Mouse (Mus musculus): ENCODE results near the gene Maml2. TPM values are rescaled to one million over a fixed set of nuclear protein-coding genes. Genes with fewer than 3 reads are reported as not detected.

Gene Maml2
- polyA plus RNA-seq, 1 experiment from 2014 or later = 9.3 TPM

DNA sequence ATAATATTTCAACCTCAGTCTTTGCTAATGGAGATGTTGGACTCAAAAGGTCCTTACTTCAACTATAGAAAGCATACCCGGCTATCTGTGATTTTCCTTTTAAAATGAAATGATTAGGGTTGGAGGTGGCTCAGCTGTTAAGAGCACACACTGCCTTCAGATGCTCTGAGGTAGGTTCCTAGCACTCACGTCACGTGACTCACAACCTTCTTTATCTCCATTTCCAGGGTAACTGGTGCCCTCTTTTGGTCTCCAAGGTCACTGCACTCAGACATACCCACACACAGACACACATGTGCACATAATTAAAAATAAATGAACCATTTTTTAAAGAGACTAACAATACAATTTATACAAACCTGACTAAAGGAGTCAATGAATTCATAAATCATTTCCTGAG is 275.1 kb downstream of the Maml2 start:
- H3K27me3 ChIP-seq = no peaks in the 10 kb centered on the region
- H3K4me2 ChIP-seq (replicated peaks) = no peak overlapping the region
- H3K9me3 ChIP-seq = no peaks in the 10 kb centered on the region
- no peaks in the 10 kb centered on the region for H3K36me3 ChIP-seq
- 95% methylated on average over 3 of the region's 3 CpGs for WGBS
- H3K4me3 ChIP-seq = no peak overlapping the region
- H3K27ac ChIP-seq (replicated peaks) = no peak overlapping the region
- peaks cover 7% of the 10 kb centered on the region; the same call in 1 of the 2 replicates for H3K4me1 ChIP-seq
- no peak for ATAC-seq (replicated peaks)
- H3K9ac ChIP-seq (replicated peaks) = no peak overlapping the region

DNA sequence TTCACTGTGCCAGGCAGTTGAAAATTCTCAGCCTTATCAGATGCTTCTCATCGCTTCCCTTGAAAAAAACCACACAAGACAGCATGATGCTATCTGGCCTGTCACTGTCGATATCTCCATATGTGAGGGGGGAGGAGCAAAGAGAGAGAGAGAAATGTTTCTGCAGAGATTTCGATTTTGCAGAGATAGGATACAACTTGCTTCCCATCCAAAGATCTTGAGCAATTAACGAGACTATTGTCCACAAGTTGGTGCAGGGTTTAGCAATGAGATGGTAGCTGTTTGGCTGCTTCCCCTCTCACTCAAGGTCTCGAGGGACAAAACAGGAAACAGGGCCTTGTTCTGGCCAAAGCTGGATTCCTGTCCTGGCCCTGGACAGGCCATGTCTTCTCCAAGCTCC is 276.3 kb downstream of the Maml2 start:
- Histone ChIP-seq H3K36me3 (no peaks in the 10 kb centered on the region), H3K4me2 (replicated peaks) (no peak overlapping the region), H3K27me3 (no peaks in the 10 kb centered on the region), H3K9me3 (no peaks in the 10 kb centered on the region), H3K27ac (replicated peaks) (no peak overlapping the region), H3K4me3 (no peak overlapping the region), H3K9ac (replicated peaks) (no peak overlapping the region), H3K4me1 (peaks cover 7% of the 10 kb centered on the region; the same call in 1 of the 2 replicates)
- no peak for ATAC-seq (replicated peaks)
- WGBS = 72% methylated on average over 5 of the region's 5 CpGs

DNA sequence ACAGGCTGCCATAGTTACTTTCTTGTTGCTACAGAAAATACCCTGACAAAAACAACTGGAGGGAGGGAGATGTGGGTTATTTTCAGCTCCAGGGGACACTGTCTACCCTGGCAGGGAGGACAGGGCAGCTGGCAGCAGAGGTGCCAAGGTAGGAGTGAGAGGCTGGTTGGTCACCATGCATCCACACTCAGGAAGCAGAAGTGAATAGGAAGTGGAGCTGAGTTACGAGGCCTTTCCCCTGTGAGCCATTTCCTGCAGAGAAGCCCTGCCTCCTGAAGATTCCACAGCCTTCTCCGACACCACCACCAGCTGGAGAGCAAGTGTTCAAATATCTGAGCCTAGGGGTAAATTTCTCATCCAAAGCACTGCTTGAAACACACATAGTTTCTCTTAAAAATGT is 277.2 kb downstream of the Maml2 start:
- 80% methylated on average over 2 of the region's 2 CpGs for WGBS
- Histone ChIP-seq H3K36me3 (no peaks in the 10 kb centered on the region), H3K27ac (replicated peaks) (no peak overlapping the region), H3K4me3 (no peak overlapping the region), H3K9ac (replicated peaks) (no peak overlapping the region), H3K27me3 (no peaks in the 10 kb centered on the region), H3K9me3 (no peaks in the 10 kb centered on the region), H3K4me1 (peaks cover 7% of the 10 kb centered on the region; the same call in 1 of the 2 replicates), H3K4me2 (replicated peaks) (no peak overlapping the region)
- ATAC-seq (replicated peaks) = no peak

DNA sequence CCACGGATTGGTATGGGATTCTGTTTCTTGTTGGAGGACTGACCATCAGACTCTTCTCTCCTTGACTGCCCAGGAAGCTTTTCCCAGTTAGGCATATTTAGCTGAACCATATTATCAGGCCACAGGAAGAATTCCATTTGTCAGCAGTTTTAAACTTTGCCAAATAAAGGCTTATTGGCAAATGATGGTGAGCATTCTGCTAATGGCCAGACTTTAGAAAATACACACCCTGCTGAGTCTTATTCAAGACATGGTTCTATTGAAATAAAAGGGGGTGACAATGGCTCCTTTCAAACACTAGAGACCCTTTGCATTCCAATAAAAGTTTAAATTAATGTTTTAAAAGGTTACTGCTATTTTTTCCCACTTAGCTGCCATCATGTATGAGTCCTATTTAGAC is 279.4 kb downstream of the Maml2 start:
- Histone ChIP-seq H3K4me1 (peaks cover 7% of the 10 kb centered on the region; the same call in 1 of the 2 replicates), H3K36me3 (no peaks in the 10 kb centered on the region), H3K4me2 (replicated peaks) (no peak overlapping the region), H3K27me3 (no peaks in the 10 kb centered on the region), H3K27ac (replicated peaks) (no peak overlapping the region), H3K4me3 (no peak overlapping the region), H3K9me3 (no peaks in the 10 kb centered on the region), H3K9ac (replicated peaks) (no peak overlapping the region)
- 45% methylated on average over 1 of the region's 1 CpGs for WGBS
- ATAC-seq (replicated peaks) = no peak

DNA sequence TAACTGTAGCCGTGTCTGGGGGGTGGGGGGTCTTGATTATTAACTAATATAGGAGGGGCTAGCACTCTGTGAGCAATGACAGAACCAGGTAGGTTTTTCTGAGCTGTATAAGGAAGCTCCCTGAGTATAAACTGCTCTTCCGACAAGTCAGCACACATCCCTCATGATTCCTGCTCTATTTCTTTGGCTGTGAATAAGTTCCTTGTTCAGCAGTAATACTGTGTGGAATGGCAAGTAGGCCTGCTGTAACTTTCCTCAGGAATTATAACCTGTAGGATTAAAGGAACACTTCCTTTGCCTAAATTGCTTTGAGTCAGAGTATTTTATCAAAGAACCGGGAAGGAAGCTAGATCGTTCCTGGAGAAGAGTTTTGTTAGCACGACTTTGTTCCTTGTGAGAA is 283.4 kb downstream of the Maml2 start:
- H3K27me3 ChIP-seq = no peaks in the 10 kb centered on the region
- no peaks in the 10 kb centered on the region for H3K36me3 ChIP-seq
- H3K4me2 ChIP-seq (replicated peaks) = no peak overlapping the region
- H3K9ac ChIP-seq (replicated peaks) = no peak overlapping the region
- H3K4me3 ChIP-seq = no peak overlapping the region
- H3K9me3 ChIP-seq = no peaks in the 10 kb centered on the region
- 88% methylated on average over 5 of the region's 5 CpGs for WGBS
- H3K27ac ChIP-seq (replicated peaks) = no peak overlapping the region
- H3K4me1 ChIP-seq = peaks cover 22% of the 10 kb centered on the region
- no peak for ATAC-seq (replicated peaks)

DNA sequence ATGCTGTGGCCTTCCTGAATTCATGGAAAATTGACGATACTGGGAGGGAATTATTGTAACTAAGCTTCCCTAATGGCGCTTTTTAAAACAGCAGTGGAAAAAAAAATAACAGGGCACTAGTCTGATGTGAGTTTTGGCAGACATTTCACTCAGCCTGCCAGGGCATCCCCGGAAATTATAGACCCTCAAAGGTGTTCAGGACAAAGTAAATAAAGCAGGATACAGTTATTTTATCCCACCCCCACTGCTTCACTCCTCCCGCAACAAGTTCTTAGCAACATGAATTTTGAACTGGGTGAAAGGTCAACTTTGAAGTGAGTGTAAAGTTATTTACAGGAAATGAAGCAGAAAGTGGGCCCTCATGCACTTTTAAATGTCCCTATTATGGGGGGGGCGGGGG is 286.2 kb downstream of the Maml2 start:
- no peak overlapping the region for H3K9ac ChIP-seq (replicated peaks)

DNA sequence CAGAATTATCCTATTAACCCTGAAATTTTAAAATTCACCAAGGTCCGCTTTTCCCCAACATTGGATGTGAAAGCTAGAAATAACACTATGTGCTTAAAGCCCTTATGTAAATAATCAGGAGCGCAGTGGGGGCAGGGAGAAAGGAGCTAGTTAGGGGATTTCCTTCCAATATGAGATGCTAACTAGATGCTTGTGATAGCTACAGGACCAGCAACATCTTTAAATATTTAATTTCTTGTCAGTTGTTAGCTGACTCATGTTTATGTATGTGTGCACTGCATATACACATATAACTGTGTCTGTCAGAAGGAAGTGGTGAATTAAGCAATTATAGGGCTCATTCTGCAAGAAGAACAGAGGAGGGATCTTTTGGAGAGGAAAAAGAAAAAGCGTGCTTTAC is 286.7 kb downstream of the Maml2 start:
- 86% methylated on average over 3 of the region's 3 CpGs for WGBS
- no peak overlapping the region for H3K9ac ChIP-seq (replicated peaks)
- no peak overlapping the region for H3K4me2 ChIP-seq (replicated peaks)
- H3K9me3 ChIP-seq = no peaks in the 10 kb centered on the region
- no peak overlapping the region for H3K27ac ChIP-seq (replicated peaks)
- no peak overlapping the region for H3K4me3 ChIP-seq
- peak; percentile 61; the same call in 1 of the 2 replicates for ATAC-seq (replicated peaks)
- H3K27me3 ChIP-seq = no peaks in the 10 kb centered on the region
- peaks cover 28% of the 10 kb centered on the region for H3K4me1 ChIP-seq
- H3K36me3 ChIP-seq = no peaks in the 10 kb centered on the region

More for the DNA sequence above, 286.2 kb downstream of the Maml2 start:
- Histone ChIP-seq H3K9me3 (no peaks in the 10 kb centered on the region), H3K27ac (replicated peaks) (no peak overlapping the region), H3K27me3 (no peaks in the 10 kb centered on the region), H3K4me1 (peaks cover 28% of the 10 kb centered on the region), H3K36me3 (no peaks in the 10 kb centered on the region), H3K4me2 (replicated peaks) (no peak overlapping the region), H3K4me3 (no peak overlapping the region)
- ATAC-seq (replicated peaks) = no peak
- 38% methylated on average over 5 of the region's 5 CpGs for WGBS

DNA sequence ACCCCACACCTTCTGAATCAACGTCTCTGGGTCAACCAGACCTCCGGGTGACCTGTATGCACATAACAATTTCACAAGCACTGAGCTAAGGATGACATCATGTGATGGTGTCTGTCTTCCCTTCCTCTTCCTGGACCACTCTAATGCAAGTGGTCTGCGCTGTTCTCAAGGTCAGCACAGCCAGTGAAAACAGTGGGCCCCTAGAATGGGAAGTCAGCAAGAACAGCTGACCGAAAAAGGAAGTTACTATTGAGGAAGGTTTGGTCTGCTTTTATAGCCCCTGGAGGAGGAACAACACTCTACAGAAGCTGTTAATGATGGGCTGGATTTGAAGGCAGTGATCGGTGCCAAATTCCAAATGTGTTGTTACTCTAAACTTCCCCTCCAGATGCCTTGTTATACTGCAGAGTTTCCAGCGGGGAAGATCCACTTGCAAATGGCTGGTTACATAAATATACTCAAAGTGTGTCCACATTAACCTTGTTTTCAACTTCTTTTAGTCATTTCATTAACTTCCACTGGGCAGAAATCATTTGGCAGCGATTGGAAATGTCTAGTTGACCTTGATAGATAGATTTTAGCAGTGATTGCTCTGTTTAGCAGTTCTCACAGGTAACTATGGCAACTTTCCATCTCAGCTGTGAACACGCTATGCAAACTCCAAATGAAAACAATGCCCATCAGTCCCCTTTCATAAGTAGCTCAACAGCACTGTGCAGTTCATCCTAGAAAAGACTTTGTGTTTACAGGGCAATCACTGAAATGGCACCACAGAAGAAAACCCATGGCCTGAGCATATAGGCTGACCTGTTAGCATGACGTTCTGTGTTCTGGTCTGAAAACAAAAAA is 289.6 kb downstream of the Maml2 start:
- Histone ChIP-seq H3K27ac (replicated peaks) (no peak overlapping the region), H3K4me1 (peaks cover 28% of the 10 kb centered on the region), H3K9me3 (no peaks in the 10 kb centered on the region), H3K4me3 (no peak overlapping the region), H3K4me2 (replicated peaks) (no peak overlapping the region), H3K36me3 (no peaks in the 10 kb centered on the region), H3K9ac (replicated peaks) (no peak overlapping the region), H3K27me3 (no peaks in the 10 kb centered on the region)
- 54% methylated on average over 9 of the region's 9 CpGs for WGBS
- ATAC-seq (replicated peaks) = 0 out of 2 replicates have a peak, but pooled peaks have one; percentile 29

DNA sequence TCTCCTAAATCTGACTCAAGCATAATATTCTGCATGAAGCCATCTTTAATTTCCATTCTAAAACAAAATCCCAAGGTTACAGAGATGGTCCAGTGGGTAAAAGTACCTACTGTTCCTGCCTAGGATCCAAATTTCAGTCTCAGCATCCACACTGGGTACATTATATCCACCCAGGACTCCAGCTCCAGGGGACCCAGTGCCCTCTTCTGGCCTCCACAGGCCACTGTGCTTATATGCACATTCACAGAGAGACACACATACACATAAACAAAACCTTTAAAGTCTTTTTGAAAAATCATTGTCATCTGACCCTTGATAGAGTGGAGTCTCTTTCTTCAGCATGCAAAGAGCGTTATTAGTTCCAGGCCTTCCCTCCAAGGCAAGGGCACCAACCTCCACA is 291.0 kb downstream of the Maml2 start:
- H3K4me3 ChIP-seq = no peak overlapping the region
- no peaks in the 10 kb centered on the region for H3K9me3 ChIP-seq
- H3K27ac ChIP-seq (replicated peaks) = no peak overlapping the region
- ATAC-seq (replicated peaks) = no peak
- no peaks in the 10 kb centered on the region for H3K27me3 ChIP-seq
- WGBS = 95% methylated on average over 1 of the region's 1 CpGs
- H3K9ac ChIP-seq (replicated peaks) = no peak overlapping the region
- peaks cover 23% of the 10 kb centered on the region for H3K4me1 ChIP-seq
- H3K36me3 ChIP-seq = no peaks in the 10 kb centered on the region
- no peak overlapping the region for H3K4me2 ChIP-seq (replicated peaks)

DNA sequence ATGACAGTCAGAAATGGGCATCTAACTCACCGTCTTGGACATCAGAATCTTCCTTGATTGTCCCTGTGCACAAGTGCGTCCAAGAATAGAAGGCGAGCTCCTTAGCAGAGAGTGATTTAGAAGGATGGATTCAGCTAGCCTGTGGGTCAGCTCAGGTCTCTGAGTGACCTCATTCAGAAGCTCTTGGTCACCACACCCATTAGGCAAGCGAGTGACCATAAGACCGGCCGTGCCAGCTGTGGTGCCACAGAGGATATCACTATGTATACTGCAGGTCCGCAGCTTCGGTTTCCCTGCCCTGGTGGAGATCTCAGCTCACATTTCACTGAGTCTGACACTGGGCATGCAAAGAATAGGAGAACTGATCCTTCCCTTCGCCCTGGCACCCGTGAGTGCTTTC is 294.9 kb downstream of the Maml2 start:
- H3K4me1 ChIP-seq = 0 out of 2 replicates have a peak, but pooled peaks cover 2% of the 10 kb centered on the region
- WGBS = 88% methylated on average over 10 of the region's 10 CpGs
- no peak for ATAC-seq (replicated peaks)
- H3K36me3 ChIP-seq = no peaks in the 10 kb centered on the region
- H3K27me3 ChIP-seq = no peaks in the 10 kb centered on the region
- H3K9ac ChIP-seq (replicated peaks) = no peak overlapping the region
- no peak overlapping the region for H3K4me3 ChIP-seq
- no peak overlapping the region for H3K4me2 ChIP-seq (replicated peaks)
- H3K9me3 ChIP-seq = no peaks in the 10 kb centered on the region
- H3K27ac ChIP-seq (replicated peaks) = no peak overlapping the region

DNA sequence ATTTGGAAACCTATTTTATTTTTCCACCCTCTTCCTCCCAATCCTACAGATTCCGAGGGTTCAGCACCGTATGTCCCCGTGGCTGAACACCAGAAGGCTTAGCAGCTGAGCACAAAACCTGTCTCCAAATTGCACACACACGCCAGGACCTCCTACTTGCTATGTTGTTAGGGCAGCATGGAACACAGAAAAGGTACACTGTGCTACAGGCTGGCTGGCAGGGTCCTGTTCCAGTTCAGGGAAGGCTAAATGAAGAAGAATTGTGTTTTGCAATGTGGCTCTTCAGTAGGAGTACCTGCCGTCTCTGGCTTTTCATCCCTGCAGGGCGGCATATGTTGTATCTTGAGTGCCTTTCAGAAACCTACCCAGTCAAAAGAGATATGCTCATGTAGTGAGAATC is 300.0 kb downstream of the Maml2 start:
- no peak overlapping the region for H3K27ac ChIP-seq (replicated peaks)
- H3K36me3 ChIP-seq = no peaks in the 10 kb centered on the region
- ATAC-seq (replicated peaks) = 0 out of 2 replicates have a peak, but pooled peaks have one; percentile 12
- H3K9me3 ChIP-seq = no peaks in the 10 kb centered on the region
- no peaks in the 10 kb centered on the region for H3K4me1 ChIP-seq
- 84% methylated on average over 6 of the region's 6 CpGs for WGBS
- H3K27me3 ChIP-seq = no peaks in the 10 kb centered on the region
- no peak overlapping the region for H3K4me3 ChIP-seq
- H3K4me2 ChIP-seq (replicated peaks) = no peak overlapping the region
- H3K9ac ChIP-seq (replicated peaks) = 0 out of 2 replicates have a peak overlapping the region, but pooled peaks have one; percentile 10

DNA sequence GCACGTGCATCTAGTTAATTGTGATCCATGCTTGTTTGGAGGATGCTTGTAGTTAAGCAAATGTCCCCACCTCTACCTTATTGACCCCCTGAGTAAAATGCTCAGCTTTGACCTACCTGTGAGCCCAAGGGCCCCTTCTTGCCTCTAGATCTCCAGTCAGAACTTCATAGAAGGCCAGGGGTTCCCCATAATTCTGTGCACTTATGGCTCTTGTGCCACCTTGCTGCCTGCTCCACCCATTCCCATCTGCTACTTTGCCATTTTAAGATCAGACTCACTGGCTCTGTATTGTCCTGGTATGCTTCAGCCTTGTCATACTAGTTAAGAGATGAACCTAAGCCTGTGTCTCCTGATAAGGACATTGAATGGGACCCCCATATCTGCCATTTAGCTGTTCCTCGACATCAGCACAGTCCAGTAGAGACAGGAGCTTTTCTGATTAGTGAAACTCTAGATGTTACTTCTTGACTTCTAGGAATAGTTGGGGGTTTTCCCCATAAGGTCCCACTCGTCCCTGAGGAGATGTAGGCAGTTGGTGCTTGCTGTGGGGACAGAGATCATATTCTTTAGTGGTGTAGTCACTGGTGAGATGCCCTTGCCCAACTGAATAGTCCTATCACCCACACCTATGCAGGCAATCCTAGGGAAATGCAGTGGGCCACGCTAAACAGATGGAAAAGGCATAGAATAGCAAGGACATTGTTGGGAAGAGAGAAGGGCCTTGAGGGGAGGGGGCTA is 301.0 kb downstream of the Maml2 start:
- 78% methylated on average over 4 of the region's 4 CpGs for WGBS

More for the DNA sequence above, 301.0 kb downstream of the Maml2 start:
- ATAC-seq (replicated peaks) = no peak
- Histone ChIP-seq H3K9me3 (no peaks in the 10 kb centered on the region), H3K4me2 (replicated peaks) (no peak overlapping the region), H3K4me1 (no peaks in the 10 kb centered on the region), H3K4me3 (no peak overlapping the region), H3K27ac (replicated peaks) (no peak overlapping the region), H3K9ac (replicated peaks) (no peak overlapping the region), H3K27me3 (no peaks in the 10 kb centered on the region), H3K36me3 (no peaks in the 10 kb centered on the region)
